Mouse (Mus musculus): Measurements from ENCODE around the gene Pcsk2.

Gene Pcsk2

GRCm38 (mm10) chr2:143545758-143546246, at the start of gene Pcsk2:
TSS of gene Pcsk2 (plus strand) at chr2:143546156.
- DNase-seq (ENCODE audit: low read depth): no peak

DNA sequence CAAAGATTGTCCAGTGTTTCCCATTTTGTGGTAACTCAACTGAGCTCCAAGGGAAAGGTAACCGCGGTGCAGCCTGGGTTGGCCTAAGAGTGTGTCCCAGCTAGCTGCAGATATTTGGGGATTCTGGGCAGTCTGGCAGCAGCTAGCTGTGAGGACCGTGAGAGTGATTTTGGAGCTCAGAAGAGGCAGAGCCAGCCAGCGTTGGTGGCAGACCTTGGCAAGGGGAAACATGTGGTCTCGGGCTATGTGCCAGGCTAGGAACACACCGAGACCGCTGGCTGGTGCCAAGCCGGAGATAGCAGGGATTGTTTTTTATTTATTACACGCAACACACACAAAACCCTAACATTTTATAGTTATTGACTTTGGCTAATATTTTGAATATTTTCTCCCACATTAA, 45.1 kb upstream of the Pcsk2 start:
- DNase-seq (ENCODE audit: low read depth): no peak

GRCm38 (mm10) chr2:143501760-143502159, 44.2 kb upstream of the Pcsk2 start:
- no peak for DNase-seq (ENCODE audit: low read depth)

DNA sequence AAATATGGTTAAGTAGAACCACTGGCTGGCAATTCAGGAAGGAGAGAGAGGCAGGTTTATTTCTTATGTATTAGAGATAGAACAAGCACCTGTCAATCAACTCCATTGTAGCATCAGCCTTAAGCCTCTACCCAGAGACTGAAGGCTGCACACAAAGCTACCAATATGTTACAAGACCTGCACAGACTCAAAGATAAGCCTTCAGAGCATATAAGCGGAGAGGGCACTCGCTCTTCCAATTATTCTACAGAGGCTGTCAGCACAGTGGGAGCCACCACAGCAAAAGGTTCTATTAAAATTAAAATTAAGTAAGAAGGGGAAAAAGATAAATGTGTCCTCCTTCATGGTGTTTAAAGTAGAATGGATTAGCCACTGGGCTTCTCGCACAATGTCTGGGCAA, 43.8 kb upstream of the Pcsk2 start:
- no peak for DNase-seq (ENCODE audit: low read depth)

GRCm38 (mm10) chr2:143536485-143536884, 9.5 kb upstream of the Pcsk2 start:
- DNase-seq (ENCODE audit: low read depth): peak; percentile 16

- no peak for DNase-seq (ENCODE audit: low read depth)
Observed at GRCm38 (mm10) chr2:143545299-143545751, 631 bp upstream of the Pcsk2 start.

- no peak for DNase-seq (ENCODE audit: low read depth)
Observed at GRCm38 (mm10) chr2:143546412-143547211, 656 bp downstream of the Pcsk2 start.

DNA sequence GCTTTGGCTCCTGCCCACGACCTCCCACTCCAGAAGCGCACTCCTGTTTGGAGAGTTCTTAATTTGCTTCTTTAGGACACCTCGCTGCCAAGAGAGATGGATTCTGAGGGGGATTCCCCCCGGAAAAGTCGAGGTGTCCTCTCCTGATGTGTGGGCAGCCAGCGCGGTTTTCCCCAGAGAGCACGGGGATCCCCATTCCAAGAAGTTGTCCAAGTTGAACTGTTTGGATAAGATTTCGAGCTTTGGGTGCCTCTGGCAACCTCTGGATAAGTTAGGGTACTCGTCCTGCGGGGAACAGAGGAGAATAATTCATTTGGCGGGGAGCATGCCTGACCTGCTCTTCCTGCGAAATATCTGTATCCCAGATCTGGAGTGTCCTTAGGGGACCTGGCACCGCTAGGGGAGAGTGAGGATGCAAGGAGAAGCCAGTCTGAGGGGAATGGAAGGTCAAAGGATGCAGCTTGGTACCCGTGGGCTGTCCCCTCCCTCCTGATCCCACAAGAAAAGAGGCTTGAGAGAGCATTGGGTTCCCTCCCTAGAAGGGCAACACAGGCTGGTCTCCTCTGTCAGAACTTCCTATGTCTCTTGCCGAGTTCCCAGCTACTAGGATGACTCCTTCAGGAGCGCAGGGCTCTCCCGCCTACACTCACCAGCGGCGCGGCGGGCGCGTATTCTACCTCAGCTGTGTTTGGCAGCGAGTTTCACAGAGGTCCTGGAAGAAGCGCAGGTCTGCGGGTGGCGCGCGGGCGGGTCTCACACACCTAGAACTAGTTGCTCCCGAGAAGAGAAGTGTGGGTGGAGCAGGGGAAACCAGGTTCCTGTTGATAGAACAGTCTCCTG, 1.5 kb downstream of the Pcsk2 start:
- no peak for DNase-seq (ENCODE audit: low read depth)

GRCm38 (mm10) chr2:143560384-143560783, 14.4 kb downstream of the Pcsk2 start:
- no peak for DNase-seq (ENCODE audit: low read depth)

GRCm38 (mm10) chr2:143565062-143565461, 19.1 kb downstream of the Pcsk2 start:
- DNase-seq (ENCODE audit: low read depth): no peak

GRCm38 (mm10) chr2:143565961-143566360, 20.0 kb downstream of the Pcsk2 start:
- DNase-seq (ENCODE audit: low read depth): no peak

GRCm38 (mm10) chr2:143585341-143585740, 39.4 kb downstream of the Pcsk2 start:
- no peak for DNase-seq (ENCODE audit: low read depth)

DNA sequence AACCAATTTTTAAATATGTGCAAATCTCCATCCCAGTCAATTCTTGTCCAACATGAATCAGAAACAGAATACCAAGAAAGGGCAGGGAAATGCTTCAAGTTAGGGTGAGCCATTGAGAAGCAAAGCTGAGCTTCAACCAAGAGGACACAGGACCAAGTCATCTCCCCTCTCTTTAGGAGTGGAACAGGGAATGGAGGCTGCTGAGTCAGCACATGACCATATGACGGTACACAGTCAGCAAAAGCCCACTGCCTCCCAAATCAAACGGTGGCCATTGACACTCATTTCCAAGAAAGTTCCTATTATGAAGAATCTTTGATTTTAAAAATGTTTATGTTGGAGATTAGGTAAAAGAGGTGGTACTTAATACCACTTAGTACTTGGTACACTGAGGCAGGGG, 44.4 kb downstream of the Pcsk2 start:
- no peak for DNase-seq (ENCODE audit: low read depth)

DNA sequence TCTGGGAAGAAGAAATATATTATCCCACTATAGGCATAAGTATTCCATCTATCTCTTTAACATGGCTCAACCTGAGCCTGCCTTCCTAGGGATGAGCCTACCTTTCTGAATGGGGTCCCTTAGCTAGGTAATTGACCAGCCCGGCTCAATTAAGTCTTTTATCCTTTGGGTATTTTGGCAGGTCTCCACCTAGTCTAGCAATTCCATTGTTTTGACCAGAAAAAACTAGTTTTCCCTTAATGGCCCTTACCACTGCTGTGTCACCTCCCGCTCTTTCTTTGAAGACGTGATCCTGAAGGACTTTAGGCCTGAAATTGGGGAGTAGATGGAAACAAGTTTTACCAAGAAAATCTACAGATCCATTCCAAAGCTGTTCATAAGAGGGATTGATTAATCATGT, 57.1 kb downstream of the Pcsk2 start:
- no peak for DNase-seq (ENCODE audit: low read depth)

DNA sequence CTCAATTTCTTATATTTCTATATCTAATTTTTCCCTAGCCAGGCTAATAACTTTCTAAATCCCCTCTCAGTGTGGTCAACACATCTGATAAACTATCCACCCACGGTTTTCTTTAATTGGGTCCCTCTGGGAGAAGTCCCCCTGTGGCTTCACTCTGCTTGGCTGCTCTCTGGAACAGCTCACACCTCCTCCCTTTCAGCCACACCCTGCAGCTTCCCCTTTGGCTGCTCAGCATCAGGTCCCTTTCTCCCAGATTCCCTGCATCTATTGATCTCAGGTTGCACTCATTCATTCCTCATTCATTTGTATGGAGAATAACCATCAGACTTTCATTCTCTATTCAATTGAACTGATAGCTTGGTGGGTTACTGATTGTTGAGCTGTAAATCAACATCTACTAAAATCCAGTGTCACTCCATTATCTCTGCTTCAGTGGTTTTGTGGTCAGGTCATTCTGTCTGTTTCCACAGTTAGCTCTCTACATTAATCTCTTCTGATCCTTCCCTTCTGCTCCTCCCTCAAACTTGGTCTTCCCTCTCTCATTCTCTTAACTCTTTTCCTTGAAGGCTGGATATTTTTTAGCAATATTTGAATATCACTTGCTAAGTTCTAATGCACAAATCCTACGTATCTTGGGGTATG, 58.0 kb downstream of the Pcsk2 start:
- no peak for DNase-seq (ENCODE audit: low read depth)

GRCm38 (mm10) chr2:143610355-143611331, 64.7 kb downstream of the Pcsk2 start:
- DNase-seq (ENCODE audit: low read depth): no peak

GRCm38 (mm10) chr2:143613466-143613865, 67.5 kb downstream of the Pcsk2 start:
- no peak for DNase-seq (ENCODE audit: low read depth)

DNA sequence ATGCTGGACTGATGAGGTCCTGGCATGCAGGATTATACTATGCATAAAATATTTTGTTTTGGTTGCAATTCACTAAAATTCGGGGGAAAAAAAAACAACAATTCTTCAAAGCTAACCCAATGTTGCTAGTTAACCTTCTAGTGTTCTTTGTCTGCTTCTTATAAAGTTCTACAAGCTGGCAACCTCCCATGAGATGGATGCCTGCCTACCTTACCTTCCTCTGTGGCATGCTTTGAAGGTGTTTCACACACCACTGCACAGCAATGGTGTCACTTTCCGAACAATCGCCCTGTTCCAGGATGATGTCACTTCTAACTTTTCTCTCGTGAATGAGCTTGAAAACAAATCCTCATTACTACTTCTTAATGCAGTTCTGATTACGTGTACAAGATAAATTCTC, 68.8 kb downstream of the Pcsk2 start:
- DNase-seq (ENCODE audit: low read depth): no peak

DNA sequence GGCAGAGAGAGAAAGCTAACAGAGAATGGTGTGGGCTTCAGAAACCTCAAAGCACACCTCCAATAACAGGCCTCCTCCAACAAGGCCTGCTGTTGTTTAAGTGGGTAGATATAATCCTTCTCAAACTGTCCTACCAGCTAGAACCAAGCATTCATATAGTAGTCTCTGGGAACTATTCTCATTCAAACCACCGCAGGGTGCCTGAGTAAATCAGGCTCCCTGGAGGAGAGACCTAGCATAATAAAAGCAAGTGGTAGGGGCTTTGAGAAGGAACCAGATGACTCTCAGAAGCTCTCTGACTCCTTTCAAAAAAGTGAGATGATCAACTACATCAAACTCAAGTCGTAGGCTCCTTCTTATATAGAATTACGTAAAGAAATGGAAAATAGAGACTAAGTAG, 75.0 kb downstream of the Pcsk2 start:
- DNase-seq (ENCODE audit: low read depth): no peak

GRCm38 (mm10) chr2:143623916-143624315, 78.0 kb downstream of the Pcsk2 start:
- no peak for DNase-seq (ENCODE audit: low read depth)

DNA sequence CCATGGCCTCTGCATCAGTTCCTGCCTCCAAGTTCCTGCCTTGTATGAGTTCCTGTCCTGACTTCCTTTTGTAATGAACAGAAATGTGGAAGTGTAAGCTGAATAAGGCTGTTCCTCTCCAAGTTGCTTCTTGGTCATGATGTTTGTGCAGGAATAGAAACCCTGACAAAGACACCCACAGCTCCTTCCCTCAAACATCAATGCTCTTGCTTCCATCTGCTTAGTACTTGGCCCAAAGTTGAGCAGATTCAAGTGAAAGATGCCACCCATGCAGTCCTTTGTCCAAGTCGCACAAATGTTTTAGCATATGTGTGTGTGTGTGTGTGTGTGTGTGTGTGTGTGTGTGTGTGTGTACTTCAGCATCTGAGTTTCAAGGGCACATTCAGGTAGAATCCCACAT, 97.3 kb downstream of the Pcsk2 start:
- no peak for DNase-seq (ENCODE audit: low read depth)
